Comparison of ENCODE assay signal across 20 mouse cellular contexts in the genomic region with DNA sequence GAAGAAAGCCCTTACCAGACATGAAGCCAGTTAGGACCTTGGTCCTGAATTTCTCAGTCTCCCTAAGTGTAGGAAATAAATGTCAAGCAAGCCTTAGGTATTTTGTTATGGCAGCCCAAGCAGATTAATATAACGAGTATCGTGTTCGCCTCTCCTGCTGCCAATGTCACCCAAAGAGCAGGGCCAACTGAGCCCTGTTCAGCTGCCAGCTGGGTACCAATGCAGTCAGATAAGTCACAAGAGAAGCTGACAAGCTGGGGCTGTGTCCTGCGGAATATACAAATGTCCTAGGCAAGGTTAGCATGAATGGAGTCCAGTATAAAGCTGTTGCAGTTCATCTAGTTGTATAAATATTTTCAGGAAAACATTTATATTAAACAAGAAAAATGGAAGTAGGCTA.
DNase-seq lines count a peak whose midpoint lies in the region; ATAC-seq and TF ChIP-seq lines count a peak whose summit lies in the region.
"Had no signal": no experiment of that assay in that cellular context is flagged by ENCODE, and none has a peak within 500 bp of the region (broad histone marks: within the 10 kb centered on the region; RNA-seq: fewer than 3 reads in every experiment).

No protein-coding gene starts in this region.

- no peak overlapping the region for H3K9ac ChIP-seq in heart, adult 2 months (ENCODE audit: low read depth, low read length)
- H3K9ac ChIP-seq in lung, embryonic 15.5 days: no peak overlapping the region
- H3K9ac ChIP-seq in heart, embryonic 16.5 days (ENCODE audit: low read length): no peak overlapping the region
- no peak overlapping the region for H3K9ac ChIP-seq in hindbrain, embryonic 12.5 days
- H3K9ac ChIP-seq: embryonic facial prominence, embryonic 12.5 days had no signal

- no peak for TF ChIP-seq EP300 in heart, adult 2 months (IDR thresholded peaks at IDR 0.05; ENCODE audit: insufficient read depth, low read depth, low read length)

- H3K79me2 ChIP-seq in heart, adult 2 months (replicated peaks; ENCODE audit: control insufficient read depth, insufficient read depth, low read length): no peaks in the 10 kb centered on the region

- H3K36me3 ChIP-seq in heart, adult 2 months (ENCODE audit: control insufficient read depth, insufficient read depth, low read length): no peaks in the 10 kb centered on the region; the same call in 1 of the 2 replicates
- H3K36me3 ChIP-seq in lung, embryonic 15.5 days: no peaks in the 10 kb centered on the region
- H3K36me3 ChIP-seq in heart, embryonic 16.5 days (ENCODE audit: control insufficient read depth, insufficient read depth): no peaks in the 10 kb centered on the region
- no peaks in the 10 kb centered on the region for H3K36me3 ChIP-seq in hindbrain, embryonic 12.5 days
- H3K36me3 ChIP-seq: embryonic facial prominence, embryonic 12.5 days had no signal

- no peak overlapping the region for H3K4me3 ChIP-seq in heart, adult 2 months
- no peak overlapping the region for H3K4me3 ChIP-seq in lung, embryonic 15.5 days
- H3K4me3 ChIP-seq in heart, embryonic 16.5 days (ENCODE audit: low read length): no peak overlapping the region
- H3K4me3 ChIP-seq in olfactory bulb, adult 2 months (ENCODE audit: insufficient read depth, low read depth, low read length): no peak overlapping the region
- H3K4me3 ChIP-seq in hindbrain, embryonic 12.5 days: no peak overlapping the region
- H3K4me3 ChIP-seq: embryonic facial prominence, embryonic 12.5 days; erythroblast, embryonic 14.5 days had no signal

- no peak for TF ChIP-seq CTCF in heart, adult 2 months (IDR thresholded peaks at IDR 0.05)
- no peak for TF ChIP-seq CTCF in olfactory bulb, adult 2 months (IDR thresholded peaks at IDR 0.05; ENCODE audit: insufficient read depth, low read depth, low read length)

- H3K9me3 ChIP-seq in lung, embryonic 15.5 days: no peaks in the 10 kb centered on the region
- no peaks in the 10 kb centered on the region for H3K9me3 ChIP-seq in heart, embryonic 16.5 days (replicated peaks; ENCODE audit: control insufficient read depth, low read length)
- no peaks in the 10 kb centered on the region for H3K9me3 ChIP-seq in hindbrain, embryonic 12.5 days (replicated peaks)
- H3K9me3 ChIP-seq: embryonic facial prominence, embryonic 12.5 days had no signal

- DNase-seq in heart, adult 2 months: peak in 1 of 2 experiments; percentile 60
- no peak for DNase-seq in heart, postnatal 25 days (ENCODE audit: low spot score)
- no peak for DNase-seq in lung, postnatal 10 days
- DNase-seq in B cell, adult 2 months: no peak
- DNase-seq: adrenal gland, postnatal 25 days; cerebellum, adult 11 months; cerebellum, postnatal 10 days; lung, postnatal 4 days; retina, postnatal 1 day; thymus, postnatal 25 days had no signal

- ATAC-seq in lung, embryonic 15.5 days (ENCODE audit: borderline replicate concordance, extremely low read depth, low FRiP score, low TSS enrichment): no peak
- ATAC-seq in heart, embryonic 16.5 days (replicated peaks; ENCODE audit: extremely low read depth, insufficient read depth, low FRiP score): no peak
- ATAC-seq in hindbrain, embryonic 12.5 days (ENCODE audit: low FRiP score): no peak
- ATAC-seq: forebrain, embryonic 14.5 days; hindbrain, postnatal 0 days; intestine, postnatal 0 days had no signal

- no peaks in the 10 kb centered on the region for H3K27me3 ChIP-seq in heart, adult 2 months (ENCODE audit: control insufficient read depth, insufficient read depth, low read length)
- H3K27me3 ChIP-seq in lung, embryonic 15.5 days: no peaks in the 10 kb centered on the region
- no peaks in the 10 kb centered on the region for H3K27me3 ChIP-seq in heart, embryonic 16.5 days (ENCODE audit: control insufficient read depth, insufficient read depth, low read length)
- no peaks in the 10 kb centered on the region for H3K27me3 ChIP-seq in hindbrain, embryonic 12.5 days
- H3K27me3 ChIP-seq: embryonic facial prominence, embryonic 12.5 days had no signal

- no peak for TF ChIP-seq POLR2A in heart, adult 2 months (IDR thresholded peaks at IDR 0.05; ENCODE audit: insufficient read depth, low read depth, low read length)
- no peak for TF ChIP-seq POLR2A in olfactory bulb, adult 2 months (IDR thresholded peaks at IDR 0.05; ENCODE audit: insufficient read depth, low read depth, low read length)

- H3K27ac ChIP-seq in heart, adult 2 months: peak overlapping the region; percentile 52
- peak overlapping the region; percentile 64 for H3K27ac ChIP-seq in lung, embryonic 15.5 days
- peak overlapping the region; percentile 50; the same call in 1 of the 2 replicates for H3K27ac ChIP-seq in heart, embryonic 16.5 days (ENCODE audit: low read length)
- peak overlapping the region; percentile 54; the same call in 1 of the 2 replicates for H3K27ac ChIP-seq in olfactory bulb, adult 2 months (ENCODE audit: insufficient read depth, low read depth, low read length)
- no peak overlapping the region for H3K27ac ChIP-seq in hindbrain, embryonic 12.5 days
- H3K27ac ChIP-seq: embryonic facial prominence, embryonic 12.5 days; hindbrain, postnatal 0 days; kidney, postnatal 0 days had no signal

- H3K4me2 ChIP-seq in lung, embryonic 15.5 days: no peak overlapping the region
- no peak overlapping the region for H3K4me2 ChIP-seq in heart, embryonic 16.5 days (ENCODE audit: low read depth, low read length)
- no peak overlapping the region for H3K4me2 ChIP-seq in hindbrain, embryonic 12.5 days (replicated peaks)
- H3K4me2 ChIP-seq: embryonic facial prominence, embryonic 12.5 days had no signal

- intact Hi-C loops in heart, adult 2 months (cut with DNase I): no loop called here
- intact Hi-C loops in heart, postnatal 25 days (cut with DNase I): no loop called here

- WGBS in heart, adult 2 months: 61% methylated on average over 4 of the region's 4 CpGs
- 75% methylated on average over 4 of the region's 4 CpGs for WGBS in lung, embryonic 15.5 days
- WGBS in heart, embryonic 16.5 days: 61% methylated on average over 4 of the region's 4 CpGs
- 63% methylated on average over 4 of the region's 4 CpGs for WGBS in olfactory bulb, adult 2 months
- 94% methylated on average over 4 of the region's 4 CpGs for WGBS in hindbrain, embryonic 12.5 days

- no peaks in the 10 kb centered on the region; the same call in 1 of the 2 replicates for H3K4me1 ChIP-seq in heart, adult 2 months (ENCODE audit: control insufficient read depth, insufficient read depth, low read length)
- peaks cover 7% of the 10 kb centered on the region; the same call in 1 of the 2 replicates for H3K4me1 ChIP-seq in lung, embryonic 15.5 days
- peaks cover 12% of the 10 kb centered on the region for H3K4me1 ChIP-seq in heart, embryonic 16.5 days (ENCODE audit: control insufficient read depth, insufficient read depth, low read length)
- 0 out of 2 replicates have a peak, but pooled peaks cover 2% of the 10 kb centered on the region for H3K4me1 ChIP-seq in olfactory bulb, adult 2 months (ENCODE audit: control insufficient read depth, insufficient read depth, low read length)
- no peaks in the 10 kb centered on the region for H3K4me1 ChIP-seq in hindbrain, embryonic 12.5 days
